Mouse (Mus musculus) midbrain, embryonic 15.5 days (tissue): ENCODE measurements around the gene Galnt13. TPM values are rescaled to one million over a fixed set of nuclear protein-coding genes. Genes with fewer than 3 reads are reported as not detected.
A peak's percentile ranks its signal among the peaks of the same experiment; 100 is the strongest.
"Not testable (repeated sequence)": the region's sequence is repeated elsewhere in the genome, so short reads cannot be mapped to it uniquely, and the experiment has no call there.

Experiments used
- ATAC-seq: fragments of 200-750 bp; cut with Nextera tagmentation; replicated peaks from 2 replicates; pipeline ENCODE4 v1.8.0; 2017; ENCODE audit warnings: moderate TSS enrichment
- H3K27ac ChIP-seq: fragments of 300-500 bp; sonication (generic); 2 replicates; pipeline ENCODE4 v1.5.1; 2015; ENCODE audit warnings: mild to moderate bottlenecking, inconsistent platforms
- H3K27me3 ChIP-seq: fragments of 300-500 bp; sonication (generic); replicated peaks from 2 replicates; pipeline ENCODE4 v1.6.1; 2015; ENCODE audit warnings: inconsistent platforms
- H3K36me3 ChIP-seq: fragments of 300-500 bp; sonication (generic); replicated peaks from 2 replicates; pipeline ENCODE4 v1.6.1; 2015; ENCODE audit warnings: inconsistent platforms
- H3K4me1 ChIP-seq: fragments of 300-500 bp; sonication (generic); 2 replicates; pipeline ENCODE4 v1.6.1; 2015; ENCODE audit warnings: inconsistent platforms
- H3K4me2 ChIP-seq: fragments of 300-500 bp; sonication (generic); 2 replicates; pipeline ENCODE4 v1.6.1; 2015; ENCODE audit warnings: inconsistent platforms, mild to moderate bottlenecking, moderate library complexity
- H3K4me3 ChIP-seq: fragments of 300-500 bp; sonication (generic); 2 replicates; pipeline ENCODE4 v1.5.1; 2015; ENCODE audit warnings: mild to moderate bottlenecking, inconsistent platforms
- H3K9ac ChIP-seq: fragments of 300-500 bp; sonication (generic); 2 replicates; pipeline ENCODE4 v1.6.1; 2015; ENCODE audit warnings: mild to moderate bottlenecking, inconsistent platforms
- H3K9me3 ChIP-seq: fragments of 300-500 bp; sonication (generic); 2 replicates; pipeline ENCODE4 v1.6.1; 2016; ENCODE audit warnings: inconsistent platforms
- WGBS: fragments of 180-500 bp; shearing (Covaris S2); methylation state at CpG from one replicate; pipeline ENCODE4 v1.1.7; 2015; ENCODE audit warnings: mixed read lengths; 5-methylcytosine and 5-hydroxymethylcytosine counted together
- polyA plus RNA-seq: library from polyadenylated mRNA; unstranded; fragments of >200 nt; fragmentation: Nextera tagmentation; extraction: Ambion mirVana; gene quantifications from 2 replicates; pipeline ENCODE4 v1.2.1, GENCODE M21; 2015

Gene Galnt13
- polyA plus RNA-seq, 1 experiment from 2014 or later: 10.9 TPM

GRCm38 (mm10) chr2:54943386-54943785 is 507.3 kb downstream of the Galnt13 start:
- H3K9me3 ChIP-seq: no peaks in the 10 kb centered on the region
- H3K36me3 ChIP-seq: no peaks in the 10 kb centered on the region
- H3K4me2 ChIP-seq: no peak overlapping the region
- 92% methylated on average over 1 of the region's 1 CpGs for WGBS
- no peak overlapping the region for H3K27ac ChIP-seq
- no peak overlapping the region for H3K9ac ChIP-seq
- H3K27me3 ChIP-seq: no peaks in the 10 kb centered on the region
- no peak overlapping the region for H3K4me3 ChIP-seq
- no peaks in the 10 kb centered on the region for H3K4me1 ChIP-seq
- ATAC-seq: no peak

- peak; percentile 74; the same call in 1 of the 2 replicates for ATAC-seq
- no peak overlapping the region for H3K4me2 ChIP-seq
- no peak overlapping the region for H3K4me3 ChIP-seq
- no peak overlapping the region for H3K9ac ChIP-seq
- 81% methylated on average over 1 of the region's 1 CpGs for WGBS
- no peaks in the 10 kb centered on the region for H3K9me3 ChIP-seq
- no peaks in the 10 kb centered on the region for H3K4me1 ChIP-seq
- H3K27me3 ChIP-seq: no peaks in the 10 kb centered on the region
- no peak overlapping the region for H3K27ac ChIP-seq
- no peaks in the 10 kb centered on the region for H3K36me3 ChIP-seq
These were observed 547.7 kb downstream of the Galnt13 start for GRCm38 (mm10) chr2:54983839-54984238.

DNA sequence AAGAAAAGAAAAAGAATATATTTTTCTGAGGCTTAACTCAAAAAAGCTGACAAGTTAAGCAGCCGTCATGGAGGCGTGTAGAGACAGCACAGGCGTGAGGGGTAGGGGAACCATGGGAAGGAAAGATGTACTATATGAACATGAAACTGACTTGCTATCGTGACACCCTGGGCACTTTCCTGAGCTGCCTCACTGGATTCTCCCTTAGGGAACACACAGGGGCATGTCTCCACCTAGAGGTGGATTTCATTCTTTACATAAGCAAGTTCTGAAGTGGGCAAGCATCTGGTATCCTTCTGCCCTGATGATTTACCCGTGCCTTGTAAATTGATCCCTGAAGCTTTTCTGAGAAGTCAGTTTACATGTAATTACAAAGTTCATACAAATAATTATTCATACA is 586.4 kb downstream of the Galnt13 start:
- H3K4me2 ChIP-seq, H3K4me1 ChIP-seq, H3K27ac ChIP-seq, H3K4me3 ChIP-seq, H3K9ac ChIP-seq, H3K27me3 ChIP-seq, H3K36me3 ChIP-seq, H3K9me3 ChIP-seq: not testable (repeated sequence)
- ATAC-seq: peak; percentile 52; the same call in 1 of the 2 replicates
- WGBS: no CpG with 5 or more reads among the region's 5 CpGs

- 69% methylated on average over 3 of the region's 3 CpGs for WGBS
- H3K27ac ChIP-seq: no peak overlapping the region
- no peaks in the 10 kb centered on the region for H3K36me3 ChIP-seq
- H3K9me3 ChIP-seq: no peaks in the 10 kb centered on the region
- H3K27me3 ChIP-seq: no peaks in the 10 kb centered on the region
- no peak for ATAC-seq
- H3K9ac ChIP-seq: no peak overlapping the region
- no peak overlapping the region for H3K4me3 ChIP-seq
- no peaks in the 10 kb centered on the region for H3K4me1 ChIP-seq
- no peak overlapping the region for H3K4me2 ChIP-seq
These were observed 598.5 kb downstream of the Galnt13 start for GRCm38 (mm10) chr2:55034610-55035009.

GRCm38 (mm10) chr2:55065469-55066315 is 629.6 kb downstream of the Galnt13 start:
- 27% methylated on average over 7 of the region's 7 CpGs for WGBS

DNA sequence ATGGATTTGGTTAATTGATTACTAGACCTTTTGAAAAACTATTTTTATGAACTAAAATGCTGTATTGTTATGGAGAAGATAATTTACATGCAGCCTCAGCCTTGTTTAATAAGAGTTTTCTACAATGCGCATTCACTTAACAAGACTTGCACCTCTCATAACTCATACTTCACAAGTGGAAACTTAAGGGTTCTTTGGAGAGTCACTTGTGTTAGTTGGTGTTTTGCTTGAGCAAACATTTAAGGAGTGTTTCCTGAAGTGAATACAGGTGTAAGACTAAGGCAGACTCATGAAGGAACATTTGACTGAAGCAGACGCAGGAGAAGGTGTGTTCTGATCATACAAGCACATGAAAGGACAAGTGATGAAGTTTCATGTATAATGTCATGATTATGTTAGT is 649.5 kb downstream of the Galnt13 start:
- ATAC-seq: no peak
- no peak overlapping the region for H3K4me2 ChIP-seq
- WGBS: 97% methylated on average over 2 of the region's 2 CpGs

More at GRCm38 (mm10) chr2:55065469-55066315, 629.6 kb downstream of the Galnt13 start:
- ATAC-seq: no peak
- no peaks in the 10 kb centered on the region for H3K36me3 ChIP-seq
- no peak overlapping the region for H3K27ac ChIP-seq
- H3K4me2 ChIP-seq: no peak overlapping the region
- no peak overlapping the region for H3K4me3 ChIP-seq
- no peak overlapping the region for H3K9ac ChIP-seq
- no peaks in the 10 kb centered on the region for H3K9me3 ChIP-seq
- H3K27me3 ChIP-seq: no peaks in the 10 kb centered on the region
- H3K4me1 ChIP-seq: no peaks in the 10 kb centered on the region

GRCm38 (mm10) chr2:55088034-55088433 is 651.9 kb downstream of the Galnt13 start:
- no peaks in the 10 kb centered on the region for H3K27me3 ChIP-seq
- ATAC-seq: no peak
- H3K4me1 ChIP-seq: peaks cover 5% of the 10 kb centered on the region; the same call in 1 of the 2 replicates
- no peaks in the 10 kb centered on the region for H3K36me3 ChIP-seq
- H3K4me2 ChIP-seq: no peak overlapping the region
- WGBS: 98% methylated on average over 1 of the region's 1 CpGs
- H3K9me3 ChIP-seq: no peaks in the 10 kb centered on the region
- no peak overlapping the region for H3K27ac ChIP-seq
- H3K9ac ChIP-seq: no peak overlapping the region
- no peak overlapping the region for H3K4me3 ChIP-seq

More for the DNA sequence above, 649.5 kb downstream of the Galnt13 start:
- Histone ChIP-seq H3K4me1 (no peaks in the 10 kb centered on the region), H3K9me3 (no peaks in the 10 kb centered on the region), H3K9ac (no peak overlapping the region), H3K4me3 (no peak overlapping the region), H3K27me3 (no peaks in the 10 kb centered on the region), H3K27ac (no peak overlapping the region), H3K36me3 (no peaks in the 10 kb centered on the region)

DNA sequence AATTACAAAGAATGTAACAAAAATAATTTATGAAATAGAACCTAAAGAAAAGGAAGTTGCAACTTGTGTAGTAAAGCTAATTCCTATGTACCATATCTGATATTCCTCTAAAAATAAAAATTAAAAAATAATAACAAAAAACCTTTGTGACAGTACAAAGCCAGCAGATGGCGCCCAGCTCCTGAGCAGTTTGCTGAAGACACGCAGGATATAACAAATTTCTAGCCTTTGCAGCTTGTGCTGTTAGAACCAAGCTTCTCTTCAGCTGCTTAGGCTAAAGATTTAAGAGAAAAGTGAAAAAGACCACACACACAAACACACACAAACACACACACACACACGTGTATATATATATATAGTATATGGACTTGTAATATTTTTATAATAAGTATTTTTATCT is 654.2 kb downstream of the Galnt13 start:
- H3K4me1 ChIP-seq: peaks cover 5% of the 10 kb centered on the region; the same call in 1 of the 2 replicates
- no peak overlapping the region for H3K27ac ChIP-seq
- no peaks in the 10 kb centered on the region for H3K27me3 ChIP-seq
- no peak overlapping the region for H3K9ac ChIP-seq
- no peaks in the 10 kb centered on the region for H3K9me3 ChIP-seq
- H3K4me3 ChIP-seq: no peak overlapping the region
- peak; percentile 69 for ATAC-seq
- H3K36me3 ChIP-seq: no peaks in the 10 kb centered on the region
- WGBS: 14% methylated on average over 3 of the region's 3 CpGs
- no peak overlapping the region for H3K4me2 ChIP-seq

DNA sequence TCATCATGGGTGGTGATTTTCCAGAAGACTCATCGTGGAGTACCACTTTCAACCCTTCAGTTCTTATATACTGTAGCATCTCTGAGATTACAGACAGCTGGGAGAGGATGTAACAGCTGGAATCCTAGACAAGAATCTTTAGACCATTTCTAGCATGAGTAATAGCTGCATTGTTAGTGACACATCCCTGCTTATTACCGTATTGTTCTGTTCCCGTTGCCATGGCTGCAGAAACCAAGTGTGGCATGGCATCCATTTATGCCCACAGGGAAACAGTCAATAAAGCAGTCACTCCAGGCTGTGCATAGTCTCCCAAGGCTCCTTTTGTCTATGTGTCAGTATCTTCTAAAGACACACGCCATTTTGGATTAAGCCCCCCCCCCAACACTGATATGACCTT is 655.4 kb downstream of the Galnt13 start:
- Histone ChIP-seq H3K9me3 (no peaks in the 10 kb centered on the region), H3K4me1 (peaks cover 5% of the 10 kb centered on the region; the same call in 1 of the 2 replicates), H3K36me3 (no peaks in the 10 kb centered on the region), H3K27me3 (no peaks in the 10 kb centered on the region), H3K4me3 (no peak overlapping the region), H3K9ac (no peak overlapping the region), H3K27ac (no peak overlapping the region), H3K4me2 (no peak overlapping the region)
- ATAC-seq: peak; percentile 91
- 9% methylated on average over 4 of the region's 4 CpGs for WGBS

- Histone ChIP-seq H3K27ac (no peak overlapping the region), H3K27me3 (no peaks in the 10 kb centered on the region), H3K9ac (no peak overlapping the region), H3K4me1 (no peaks in the 10 kb centered on the region), H3K4me2 (no peak overlapping the region), H3K4me3 (no peak overlapping the region), H3K36me3 (no peaks in the 10 kb centered on the region), H3K9me3 (no peaks in the 10 kb centered on the region)
- ATAC-seq: 0 out of 2 replicates have a peak, but pooled peaks have one; percentile 27
- WGBS: 75% methylated on average over 1 of the region's 1 CpGs
These were observed 663.0 kb downstream of the Galnt13 start for GRCm38 (mm10) chr2:55099100-55099499.

GRCm38 (mm10) chr2:55101279-55101678 is 665.2 kb downstream of the Galnt13 start:
- H3K4me2 ChIP-seq: no peak overlapping the region
- no peak overlapping the region for H3K27ac ChIP-seq
- H3K9me3 ChIP-seq: no peaks in the 10 kb centered on the region
- no peaks in the 10 kb centered on the region for H3K4me1 ChIP-seq
- H3K27me3 ChIP-seq: no peaks in the 10 kb centered on the region
- H3K9ac ChIP-seq: no peak overlapping the region
- 64% methylated on average over 5 of the region's 5 CpGs for WGBS
- no peak for ATAC-seq
- no peak overlapping the region for H3K4me3 ChIP-seq
- no peaks in the 10 kb centered on the region for H3K36me3 ChIP-seq

DNA sequence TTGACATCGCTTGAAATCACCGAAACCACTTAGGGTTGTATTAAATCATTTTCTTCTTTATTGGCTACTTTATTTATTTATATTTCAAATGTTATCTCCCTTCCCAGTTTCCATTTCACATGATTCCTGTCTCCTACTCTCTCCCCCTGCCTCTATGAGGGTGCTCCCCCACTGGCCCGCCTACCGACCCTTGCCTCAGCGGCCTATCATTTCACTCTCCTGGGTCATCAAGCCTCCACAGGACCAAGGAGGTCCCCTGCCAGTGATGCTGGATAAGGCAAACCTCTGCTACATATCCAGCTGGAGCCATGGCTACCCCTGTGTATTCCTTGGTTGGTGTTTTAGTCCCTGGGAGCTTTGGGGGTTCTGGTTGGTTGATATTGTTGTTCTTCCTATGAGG is 667.4 kb downstream of the Galnt13 start:
- Histone ChIP-seq H3K27me3 (no peaks in the 10 kb centered on the region), H3K27ac (no peak overlapping the region), H3K9ac (no peak overlapping the region), H3K4me2 (no peak overlapping the region), H3K36me3 (no peaks in the 10 kb centered on the region), H3K4me3 (no peak overlapping the region), H3K4me1 (no peaks in the 10 kb centered on the region), H3K9me3 (no peaks in the 10 kb centered on the region)
- no peak for ATAC-seq
- WGBS: 97% methylated on average over 5 of the region's 5 CpGs

- no peak overlapping the region for H3K9ac ChIP-seq
- ATAC-seq: no peak
- 61% methylated on average over 3 of the region's 3 CpGs for WGBS
- no peak overlapping the region for H3K4me3 ChIP-seq
- no peak overlapping the region for H3K4me2 ChIP-seq
- no peak overlapping the region for H3K27ac ChIP-seq
- no peaks in the 10 kb centered on the region for H3K9me3 ChIP-seq
- H3K36me3 ChIP-seq: no peaks in the 10 kb centered on the region
- H3K4me1 ChIP-seq: no peaks in the 10 kb centered on the region
- H3K27me3 ChIP-seq: no peaks in the 10 kb centered on the region
These were observed 671.7 kb downstream of the Galnt13 start for GRCm38 (mm10) chr2:55107828-55108227.
